Mouse (Mus musculus): Measurements from ENCODE around the gene Trio. TPM values are rescaled to one million over a fixed set of nuclear protein-coding genes. Genes with fewer than 3 reads are reported as not detected.

Trio gene
- total and polyA plus RNA-seq, 3 experiments = 0.66 TPM; not detected in 2

- ATAC-seq (ENCODE audit: extremely low read depth, insufficient number of reproducible peaks, low FRiP score, poor library complexity, severe bottlenecking) = no peak
- DNase-seq (ENCODE audit: low spot score) = no peak
- H3K36me3 ChIP-seq (replicated peaks) = no peaks in the 10 kb centered on the region
- H3K4me3 ChIP-seq (ENCODE audit: low read depth, low read length) = no peak overlapping the region
- H3K9me3 ChIP-seq (replicated peaks) = peaks cover 65% of the 10 kb centered on the region
- no peaks in the 10 kb centered on the region for H3K27me3 ChIP-seq (ENCODE audit: insufficient read depth, low read length)
- TF ChIP-seq POLR2AphosphoS5 (IDR thresholded peaks at IDR 0.05; ENCODE audit: insufficient replicate concordance, low read depth, low read length) = no peak
- TF ChIP-seq TAL1 (conservative IDR thresholded peaks at IDR 0.05; ENCODE audit: low read depth, low read length) = no peak
- no peak for TF ChIP-seq GATA1 (IDR thresholded peaks at IDR 0.05; ENCODE audit: borderline replicate concordance, low read length)
- no peak for TF ChIP-seq GATA2 (IDR thresholded peaks at IDR 0.05; ENCODE audit: borderline replicate concordance, low read depth, low read length)
- no peak for TF ChIP-seq CTCF (IDR thresholded peaks at IDR 0.05; ENCODE audit: low read depth, low read length)
- H3K4me1 ChIP-seq (ENCODE audit: insufficient read depth, low read depth, low read length) = no peaks in the 10 kb centered on the region
Observed at GRCm38 (mm10) chr15:27923987-27924341, 101.7 kb downstream of the Trio start.

GRCm38 (mm10) chr15:27923280-27923986, 102.2 kb downstream of the Trio start:
- H3K4me3 ChIP-seq (ENCODE audit: low read depth, low read length) = no peak overlapping the region
- no peaks in the 10 kb centered on the region for H3K4me1 ChIP-seq (ENCODE audit: insufficient read depth, low read depth, low read length)
- no peaks in the 10 kb centered on the region for H3K27me3 ChIP-seq (ENCODE audit: insufficient read depth, low read length)
- ATAC-seq (ENCODE audit: extremely low read depth, insufficient number of reproducible peaks, low FRiP score, poor library complexity, severe bottlenecking) (no peak), DNase-seq (ENCODE audit: low spot score) (no peak)
- TF ChIP-seq GATA2 (IDR thresholded peaks at IDR 0.05; ENCODE audit: borderline replicate concordance, low read depth, low read length) (no peak), TAL1 (conservative IDR thresholded peaks at IDR 0.05; ENCODE audit: low read depth, low read length) (no peak), GATA1 (IDR thresholded peaks at IDR 0.05; ENCODE audit: borderline replicate concordance, low read length) (no peak), CTCF (IDR thresholded peaks at IDR 0.05; ENCODE audit: low read depth, low read length) (no peak), POLR2AphosphoS5 (IDR thresholded peaks at IDR 0.05; ENCODE audit: insufficient replicate concordance, low read depth, low read length) (no peak)
- H3K9me3 ChIP-seq (replicated peaks) = peaks cover 65% of the 10 kb centered on the region
- H3K36me3 ChIP-seq (replicated peaks) = no peaks in the 10 kb centered on the region

- DNase-seq (ENCODE audit: low spot score) (no peak), ATAC-seq (ENCODE audit: extremely low read depth, insufficient number of reproducible peaks, low FRiP score, poor library complexity, severe bottlenecking) (no peak)
- Histone ChIP-seq H3K27me3 (ENCODE audit: insufficient read depth, low read length) (no peaks in the 10 kb centered on the region), H3K4me3 (ENCODE audit: low read depth, low read length) (no peak overlapping the region), H3K9me3 (replicated peaks) (peaks cover 57% of the 10 kb centered on the region), H3K4me1 (ENCODE audit: insufficient read depth, low read depth, low read length) (no peaks in the 10 kb centered on the region), H3K36me3 (replicated peaks) (no peaks in the 10 kb centered on the region)
- TF ChIP-seq GATA1 (IDR thresholded peaks at IDR 0.05; ENCODE audit: borderline replicate concordance, low read length) (no peak), CTCF (IDR thresholded peaks at IDR 0.05; ENCODE audit: low read depth, low read length) (no peak), TAL1 (conservative IDR thresholded peaks at IDR 0.05; ENCODE audit: low read depth, low read length) (no peak), GATA2 (IDR thresholded peaks at IDR 0.05; ENCODE audit: borderline replicate concordance, low read depth, low read length) (no peak), POLR2AphosphoS5 (IDR thresholded peaks at IDR 0.05; ENCODE audit: insufficient replicate concordance, low read depth, low read length) (no peak)
Observed at GRCm38 (mm10) chr15:27920751-27921150, 104.9 kb downstream of the Trio start.

GRCm38 (mm10) chr15:27919540-27919939, 106.1 kb downstream of the Trio start:
- ATAC-seq (ENCODE audit: extremely low read depth, insufficient number of reproducible peaks, low FRiP score, poor library complexity, severe bottlenecking) (no peak), DNase-seq (ENCODE audit: low spot score) (no peak)
- H3K4me3 ChIP-seq (ENCODE audit: low read depth, low read length) = no peak overlapping the region
- H3K36me3 ChIP-seq (replicated peaks) = no peaks in the 10 kb centered on the region
- peaks cover 48% of the 10 kb centered on the region for H3K9me3 ChIP-seq (replicated peaks)
- H3K27me3 ChIP-seq (ENCODE audit: insufficient read depth, low read length) = no peaks in the 10 kb centered on the region
- H3K4me1 ChIP-seq (ENCODE audit: insufficient read depth, low read depth, low read length) = no peaks in the 10 kb centered on the region
- TF ChIP-seq CTCF (IDR thresholded peaks at IDR 0.05; ENCODE audit: low read depth, low read length) = no peak

DNA sequence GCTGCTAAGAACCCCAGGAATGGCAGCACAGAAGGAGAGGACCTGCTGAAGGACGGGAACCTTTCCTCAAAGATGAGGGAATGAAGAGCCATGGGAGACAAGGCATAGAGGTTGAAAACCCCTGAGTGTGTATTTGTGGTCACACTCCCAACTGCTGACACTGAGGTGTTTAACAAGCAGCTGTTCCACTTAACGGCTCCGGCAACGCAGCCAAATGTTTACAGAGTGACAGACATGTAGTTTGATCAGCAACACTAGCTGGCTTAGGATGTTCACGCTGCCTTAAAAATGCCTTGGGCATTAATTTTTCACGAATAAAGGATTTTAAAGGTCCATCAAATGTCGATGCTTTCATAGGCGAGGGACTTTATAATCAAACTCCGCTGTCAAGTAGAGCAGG, 106.8 kb downstream of the Trio start:
- Histone ChIP-seq H3K9me3 (replicated peaks) (peaks cover 53% of the 10 kb centered on the region), H3K36me3 (replicated peaks) (no peaks in the 10 kb centered on the region), H3K4me3 (ENCODE audit: low read depth, low read length) (no peak overlapping the region), H3K4me1 (ENCODE audit: insufficient read depth, low read depth, low read length) (no peaks in the 10 kb centered on the region), H3K27me3 (ENCODE audit: insufficient read depth, low read length) (no peaks in the 10 kb centered on the region)
- TF ChIP-seq GATA1 (IDR thresholded peaks at IDR 0.05; ENCODE audit: borderline replicate concordance, low read length) = no peak
- TF ChIP-seq GATA2 (IDR thresholded peaks at IDR 0.05; ENCODE audit: borderline replicate concordance, low read depth, low read length) = no peak
- no peak for ATAC-seq (ENCODE audit: extremely low read depth, insufficient number of reproducible peaks, low FRiP score, poor library complexity, severe bottlenecking)
- DNase-seq (ENCODE audit: low spot score) = no peak

DNA sequence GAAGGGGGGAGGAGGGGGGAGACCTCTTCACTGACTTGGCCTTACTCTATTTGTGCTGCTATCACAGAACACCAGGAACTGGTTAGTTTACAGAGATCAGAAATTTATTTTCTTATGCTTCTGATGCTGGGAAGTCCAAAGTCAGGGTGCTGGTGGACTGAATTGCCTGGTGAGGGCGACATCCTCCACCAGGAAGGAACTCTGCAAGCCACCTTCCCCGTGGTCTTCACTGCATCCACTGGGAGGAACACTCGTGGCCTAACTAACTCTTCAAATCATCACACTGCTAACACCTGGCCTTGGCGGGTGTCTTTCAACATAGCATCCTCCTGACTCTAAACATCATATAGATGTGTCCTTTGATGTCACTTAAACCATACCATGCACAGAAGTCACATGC, 109.4 kb downstream of the Trio start:
- H3K36me3 ChIP-seq (replicated peaks) = no peaks in the 10 kb centered on the region
- DNase-seq (ENCODE audit: low spot score) (no peak), ATAC-seq (ENCODE audit: extremely low read depth, insufficient number of reproducible peaks, low FRiP score, poor library complexity, severe bottlenecking) (no peak)
- no peak overlapping the region for H3K4me3 ChIP-seq (ENCODE audit: low read depth, low read length)
- H3K9me3 ChIP-seq (replicated peaks) = peaks cover 55% of the 10 kb centered on the region
- no peak for TF ChIP-seq GATA1 (IDR thresholded peaks at IDR 0.05; ENCODE audit: borderline replicate concordance, low read length)
- no peak for TF ChIP-seq CTCF (IDR thresholded peaks at IDR 0.05; ENCODE audit: low read depth, low read length)
- TF ChIP-seq TAL1 (conservative IDR thresholded peaks at IDR 0.05; ENCODE audit: low read depth, low read length) = no peak
- TF ChIP-seq POLR2AphosphoS5 (IDR thresholded peaks at IDR 0.05; ENCODE audit: insufficient replicate concordance, low read depth, low read length) = no peak
- no peak for TF ChIP-seq GATA2 (IDR thresholded peaks at IDR 0.05; ENCODE audit: borderline replicate concordance, low read depth, low read length)
- no peaks in the 10 kb centered on the region for H3K27me3 ChIP-seq (ENCODE audit: insufficient read depth, low read length)
- H3K4me1 ChIP-seq (ENCODE audit: insufficient read depth, low read depth, low read length) = no peaks in the 10 kb centered on the region

- Histone ChIP-seq H3K9me3 (replicated peaks) (peaks cover 57% of the 10 kb centered on the region), H3K4me3 (ENCODE audit: low read depth, low read length) (no peak overlapping the region), H3K4me1 (ENCODE audit: insufficient read depth, low read depth, low read length) (no peaks in the 10 kb centered on the region), H3K36me3 (replicated peaks) (no peaks in the 10 kb centered on the region), H3K27me3 (ENCODE audit: insufficient read depth, low read length) (no peaks in the 10 kb centered on the region)
- DNase-seq (ENCODE audit: low spot score) = no peak
- TF ChIP-seq TAL1 (conservative IDR thresholded peaks at IDR 0.05; ENCODE audit: low read depth, low read length) (no peak), GATA1 (IDR thresholded peaks at IDR 0.05; ENCODE audit: borderline replicate concordance, low read length) (no peak), CTCF (IDR thresholded peaks at IDR 0.05; ENCODE audit: low read depth, low read length) (no peak), GATA2 (IDR thresholded peaks at IDR 0.05; ENCODE audit: borderline replicate concordance, low read depth, low read length) (no peak), POLR2AphosphoS5 (IDR thresholded peaks at IDR 0.05; ENCODE audit: insufficient replicate concordance, low read depth, low read length) (no peak)
- no peak for ATAC-seq (ENCODE audit: extremely low read depth, insufficient number of reproducible peaks, low FRiP score, poor library complexity, severe bottlenecking)
Observed at GRCm38 (mm10) chr15:27913013-27913412, 112.6 kb downstream of the Trio start.

All from G1E (cell line).